Mouse (Mus musculus) small intestine, adult 2 months (tissue): ENCODE measurements around the gene Rilp.

Source experiments
- CTCF ChIP-seq: fragments of 200-500 bp; IDR thresholded peaks from 2 replicates; pipeline ENCODE4 v1.5.1; 2012; ENCODE audit warnings: low read depth, mild to moderate bottlenecking, control low read depth, inconsistent platforms, low read length, moderate library complexity, mixed read lengths; ENCODE audit not compliant: insufficient replicate concordance, insufficient read length; ENCODE audit errors: extremely low read depth
- POLR2A ChIP-seq: fragments of 200-500 bp; IDR thresholded peaks from 2 replicates; pipeline ENCODE4 v1.6.1; 2012; ENCODE audit warnings: low read depth, mild to moderate bottlenecking, control low read depth, inconsistent platforms, low read length, moderate library complexity

- TF ChIP-seq CTCF (no peak), POLR2A (no peak)
Measured at GRCm38 (mm10) chr11:75529771-75530170, 19.9 kb downstream of the Rilp start.
